Mouse (Mus musculus): ENCODE measurements around the gene Rtn3.

- no peak for TF ChIP-seq CTCF (IDR thresholded peaks at IDR 0.05; ENCODE audit: low read depth, low read length)
- no peak for TF ChIP-seq POLR2A (IDR thresholded peaks at IDR 0.05; ENCODE audit: extremely low read depth, insufficient read depth, low read length)
Measured at GRCm38 (mm10) chr19:7420841-7421601, 62.1 kb downstream of the Rtn3 start.

Measured in liver, adult 2 months (tissue).